Mouse (Mus musculus) hindbrain, embryonic 14.5 days (tissue): ENCODE measurements at regions not wholly inside any gene's neighbourhood (a gene's known extent, or its start where the extent isn't known, plus 50 kb on each side); places are given as distances from the start of the nearest gene placed in this dataset.

Experiments used
- ATAC-seq: fragments of 200-750 bp; cut with Nextera tagmentation; 2 replicates; pipeline ENCODE4 v1.8.0; 2017; ENCODE audit warnings: moderate number of reproducible peaks, mild to moderate bottlenecking, moderate TSS enrichment, moderate library complexity; ENCODE audit not compliant: low FRiP score
- DNase-seq: peaks from one replicate; pipeline ENCODE4 v3.0.0-alpha.2; 2015; ENCODE audit warnings: low spot score
- H3K27ac ChIP-seq: fragments of 300-500 bp; sonication (generic); 2 replicates; pipeline ENCODE4 v1.5.1; 2014; ENCODE audit warnings: mild to moderate bottlenecking, moderate library complexity
- H3K27me3 ChIP-seq: fragments of 300-500 bp; sonication (generic); 2 replicates; pipeline ENCODE4 v1.6.1; 2014; ENCODE audit warnings: mild to moderate bottlenecking, low read length, mixed read lengths; ENCODE audit not compliant: control insufficient read depth, insufficient read depth
- H3K36me3 ChIP-seq: fragments of 300-500 bp; sonication (generic); replicated peaks from 2 replicates; pipeline ENCODE4 v1.6.1; 2014; ENCODE audit not compliant: control insufficient read depth, insufficient read depth
- H3K4me1 ChIP-seq: fragments of 300-500 bp; sonication (generic); replicated peaks from 2 replicates; pipeline ENCODE4 v1.6.1; 2014; ENCODE audit warnings: antibody characterized with exemption, low read length, mixed read lengths; ENCODE audit not compliant: control insufficient read depth, insufficient read depth
- H3K4me2 ChIP-seq: fragments of 300-500 bp; sonication (generic); replicated peaks from 2 replicates; pipeline ENCODE4 v1.6.1; 2014; ENCODE audit warnings: mild to moderate bottlenecking, moderate library complexity
- H3K4me3 ChIP-seq: fragments of 300-500 bp; sonication (generic); replicated peaks from 2 replicates; pipeline ENCODE4 v1.5.1; 2014; ENCODE audit warnings: mild to moderate bottlenecking, low read length
- H3K9ac ChIP-seq: fragments of 300-500 bp; sonication (generic); 2 replicates; pipeline ENCODE4 v1.6.1; 2014
- H3K9me3 ChIP-seq: fragments of 300-500 bp; sonication (generic); 2 replicates; pipeline ENCODE4 v1.6.1; 2016; ENCODE audit warnings: low read length; ENCODE audit not compliant: control insufficient read depth
- WGBS: fragments of 180-500 bp; shearing (Covaris S2); extraction: QIAGEN DNeasy Blood & Tissue Kit; methylation state at CpG from one replicate; pipeline ENCODE4 v1.1.7; 2014; 5-methylcytosine and 5-hydroxymethylcytosine counted together

- no peak overlapping the region for H3K27ac ChIP-seq
- H3K36me3 ChIP-seq, result no peaks in the 10 kb centered on the region
- no peak for DNase-seq
- ATAC-seq, result no peak
- H3K9ac ChIP-seq, result no peak overlapping the region
- 91% methylated on average over 11 of the region's 11 CpGs for WGBS
- H3K9me3 ChIP-seq, result no peaks in the 10 kb centered on the region
- H3K4me3 ChIP-seq, result no peak overlapping the region
- no peaks in the 10 kb centered on the region for H3K4me1 ChIP-seq
- H3K4me2 ChIP-seq, result no peak overlapping the region
- no peaks in the 10 kb centered on the region for H3K27me3 ChIP-seq
Observed at GRCm38 (mm10) chr10:26434586-26434985, 58.8 kb upstream of the L3mbtl3 start.

GRCm38 (mm10) chr10:26440720-26441119, 64.9 kb upstream of the L3mbtl3 start:
- no peak for DNase-seq
- no peaks in the 10 kb centered on the region for H3K4me1 ChIP-seq
- H3K9ac ChIP-seq, result no peak overlapping the region
- no peak for ATAC-seq
- H3K4me2 ChIP-seq, result no peak overlapping the region
- H3K4me3 ChIP-seq, result no peak overlapping the region
- H3K27ac ChIP-seq, result no peak overlapping the region
- 95% methylated on average over 1 of the region's 1 CpGs for WGBS
- H3K36me3 ChIP-seq, result no peaks in the 10 kb centered on the region
- H3K9me3 ChIP-seq, result no peaks in the 10 kb centered on the region
- no peaks in the 10 kb centered on the region for H3K27me3 ChIP-seq

GRCm38 (mm10) chr10:26484311-26484710, 108.5 kb upstream of the L3mbtl3 start:
- 58% methylated on average over 4 of the region's 4 CpGs for WGBS
- no peaks in the 10 kb centered on the region for H3K4me1 ChIP-seq
- ATAC-seq (no peak), DNase-seq (no peak)
- no peaks in the 10 kb centered on the region for H3K27me3 ChIP-seq
- no peak overlapping the region for H3K4me3 ChIP-seq
- no peak overlapping the region for H3K9ac ChIP-seq
- no peaks in the 10 kb centered on the region for H3K9me3 ChIP-seq
- no peak overlapping the region for H3K27ac ChIP-seq
- H3K4me2 ChIP-seq, result no peak overlapping the region
- no peaks in the 10 kb centered on the region for H3K36me3 ChIP-seq

- Histone ChIP-seq H3K4me2 (no peak overlapping the region), H3K36me3 (no peaks in the 10 kb centered on the region), H3K9ac (no peak overlapping the region), H3K9me3 (no peaks in the 10 kb centered on the region), H3K27ac (no peak overlapping the region), H3K27me3 (no peaks in the 10 kb centered on the region), H3K4me1 (no peaks in the 10 kb centered on the region), H3K4me3 (no peak overlapping the region)
- WGBS, result 94% methylated on average over 5 of the region's 5 CpGs
- DNase-seq (no peak), ATAC-seq (no peak)
Observed at GRCm38 (mm10) chr10:26491351-26491750, 115.6 kb upstream of the L3mbtl3 start.

GRCm38 (mm10) chr10:26492146-26492545, 116.4 kb upstream of the L3mbtl3 start:
- DNase-seq, result no peak
- H3K36me3 ChIP-seq, result no peaks in the 10 kb centered on the region
- H3K27ac ChIP-seq, result no peak overlapping the region
- no peaks in the 10 kb centered on the region for H3K4me1 ChIP-seq
- ATAC-seq, result no peak
- no peak overlapping the region for H3K9ac ChIP-seq
- no peak overlapping the region for H3K4me2 ChIP-seq
- H3K4me3 ChIP-seq, result no peak overlapping the region
- H3K9me3 ChIP-seq, result no peaks in the 10 kb centered on the region
- WGBS, result 79% methylated on average over 11 of the region's 11 CpGs
- H3K27me3 ChIP-seq, result no peaks in the 10 kb centered on the region

GRCm38 (mm10) chr10:26492856-26493484, 117.2 kb upstream of the L3mbtl3 start:
- WGBS, result 82% methylated on average over 13 of the region's 13 CpGs
- ATAC-seq (no peak), DNase-seq (no peak)
- no peaks in the 10 kb centered on the region for H3K4me1 ChIP-seq
- no peaks in the 10 kb centered on the region for H3K9me3 ChIP-seq
- no peaks in the 10 kb centered on the region for H3K27me3 ChIP-seq
- no peak overlapping the region for H3K27ac ChIP-seq
- no peak overlapping the region for H3K4me2 ChIP-seq
- no peak overlapping the region for H3K9ac ChIP-seq
- H3K36me3 ChIP-seq, result no peaks in the 10 kb centered on the region
- H3K4me3 ChIP-seq, result no peak overlapping the region

GRCm38 (mm10) chr10:26493801-26494200, 118.0 kb upstream of the L3mbtl3 start:
- H3K9me3 ChIP-seq, result no peaks in the 10 kb centered on the region
- H3K4me1 ChIP-seq, result no peaks in the 10 kb centered on the region
- no peak overlapping the region for H3K9ac ChIP-seq
- no peaks in the 10 kb centered on the region for H3K27me3 ChIP-seq
- H3K36me3 ChIP-seq, result no peaks in the 10 kb centered on the region
- no peak overlapping the region for H3K4me2 ChIP-seq
- 99% methylated on average over 2 of the region's 2 CpGs for WGBS
- ATAC-seq (no peak), DNase-seq (no peak)
- H3K27ac ChIP-seq, result no peak overlapping the region
- no peak overlapping the region for H3K4me3 ChIP-seq

- DNase-seq (peak; percentile 53), ATAC-seq (no peak)
- Histone ChIP-seq H3K4me3 (no peak overlapping the region), H3K4me2 (no peak overlapping the region), H3K9me3 (no peaks in the 10 kb centered on the region), H3K36me3 (no peaks in the 10 kb centered on the region), H3K27me3 (no peaks in the 10 kb centered on the region), H3K27ac (no peak overlapping the region), H3K9ac (no peak overlapping the region), H3K4me1 (no peaks in the 10 kb centered on the region)
- 71% methylated on average over 9 of the region's 9 CpGs for WGBS
Observed at GRCm38 (mm10) chr10:26494380-26494781, 118.6 kb upstream of the L3mbtl3 start.

- H3K36me3 ChIP-seq, result no peaks in the 10 kb centered on the region
- H3K9me3 ChIP-seq, result no peaks in the 10 kb centered on the region
- H3K4me1 ChIP-seq, result no peaks in the 10 kb centered on the region
- no peak overlapping the region for H3K4me2 ChIP-seq
- DNase-seq (no peak), ATAC-seq (no peak)
- no peak overlapping the region for H3K9ac ChIP-seq
- 88% methylated on average over 12 of the region's 12 CpGs for WGBS
- H3K27me3 ChIP-seq, result no peaks in the 10 kb centered on the region
- no peak overlapping the region for H3K4me3 ChIP-seq
- H3K27ac ChIP-seq, result no peak overlapping the region
Observed at GRCm38 (mm10) chr10:26500265-26500935, 124.6 kb upstream of the L3mbtl3 start.
